Mouse (Mus musculus): Measurements from ENCODE around the gene Gm8994.

Gm8994 gene

DNA sequence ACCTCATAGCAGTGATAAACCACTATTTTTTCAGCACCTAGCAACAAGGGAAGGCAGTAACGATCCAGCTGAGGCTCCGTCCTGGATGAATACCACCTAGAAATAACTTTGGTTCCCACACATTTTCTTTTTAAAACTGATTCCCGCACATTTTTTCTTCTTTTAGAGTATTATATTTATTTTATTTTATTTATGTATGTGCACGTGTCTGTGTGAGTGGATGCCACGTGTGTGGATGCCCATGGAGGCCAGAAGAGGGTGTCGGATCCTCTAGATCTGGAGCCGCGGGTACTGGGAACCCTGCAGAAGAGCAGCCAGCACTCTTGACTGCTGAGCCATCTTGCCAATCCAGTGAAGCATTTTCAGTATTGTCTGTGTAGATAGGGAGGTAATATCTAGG is 36.0 kb downstream of the Gm8994 start:
- DNase-seq (ENCODE audit: low spot score): no peak

DNA sequence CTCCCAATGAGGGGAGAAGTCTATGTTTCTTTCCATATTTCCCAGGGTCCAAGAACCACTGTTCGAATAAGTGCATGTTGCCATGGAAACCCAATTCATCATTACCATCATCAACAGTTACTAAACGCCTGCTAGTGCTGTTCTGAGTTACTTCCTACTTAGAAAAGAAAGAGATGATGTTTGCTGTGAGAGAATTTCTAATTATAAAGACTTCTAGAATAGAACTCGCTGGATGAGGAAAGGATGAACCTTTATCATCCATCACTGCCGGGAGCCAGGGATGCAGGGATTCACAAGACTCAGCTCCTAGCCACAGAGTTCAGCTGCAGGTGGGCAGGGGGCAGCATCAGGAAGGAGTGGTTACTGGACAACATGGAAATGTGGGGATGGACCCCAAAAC is 36.7 kb downstream of the Gm8994 start:
- DNase-seq (ENCODE audit: low spot score): no peak

DNA sequence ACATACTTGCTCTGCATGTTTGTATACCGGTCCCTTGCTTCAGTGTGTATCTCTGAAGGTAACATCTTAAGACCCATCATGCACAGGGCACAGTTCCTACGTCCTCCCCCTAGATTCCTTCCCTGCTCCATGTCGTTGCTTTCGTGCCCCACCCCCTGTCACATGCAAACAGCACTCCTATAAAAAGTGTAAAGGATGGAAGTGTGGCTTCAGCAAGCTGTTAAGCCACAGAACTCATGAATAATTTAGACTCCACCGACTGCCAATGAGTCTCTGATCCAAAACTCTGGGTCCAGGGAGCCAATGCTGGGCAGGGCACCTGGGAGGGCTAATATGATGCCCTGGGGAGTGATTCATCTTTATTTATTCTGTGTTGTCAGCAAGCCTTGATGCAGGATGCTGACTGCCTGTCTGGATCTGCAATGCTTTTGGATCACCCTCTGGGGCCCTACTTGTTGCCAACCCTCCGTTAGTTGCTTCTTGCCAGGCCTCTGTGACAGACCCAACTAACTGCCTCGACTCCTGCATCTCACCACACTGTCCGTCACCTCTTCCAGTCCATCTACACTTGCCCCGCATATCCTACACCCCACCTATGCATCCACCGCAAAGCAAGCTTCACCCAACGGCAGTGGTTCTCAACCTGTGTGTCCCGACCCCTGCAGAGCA is 37.2 kb downstream of the Gm8994 start:
- DNase-seq (ENCODE audit: low spot score): no peak

DNA sequence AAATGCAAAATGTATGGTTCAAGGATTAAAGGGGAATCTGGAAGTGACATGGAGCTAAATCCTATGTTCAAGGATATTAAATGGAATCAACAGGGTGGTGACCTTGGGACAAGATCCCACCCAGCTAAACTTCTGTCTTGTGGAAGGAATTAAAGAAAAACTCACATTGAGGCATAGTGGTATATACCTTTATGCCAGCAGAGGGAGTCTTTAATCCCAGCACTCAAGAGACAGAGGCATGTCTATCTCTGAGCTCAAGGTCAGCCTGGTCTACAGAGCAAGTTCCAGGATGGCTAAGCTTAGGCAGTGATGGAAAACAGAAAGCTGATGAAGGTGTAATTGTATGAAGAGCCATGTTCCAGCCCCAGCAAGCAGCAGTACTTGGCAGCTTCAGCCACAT is 48.8 kb downstream of the Gm8994 start:
- DNase-seq (ENCODE audit: low spot score): no peak

Measured in T-cell, adult 2 months (primary cell).